Mouse (Mus musculus) cortical plate, adult 2 months (tissue): Measurements from ENCODE around the gene Efemp1.

Experiments used
- CTCF ChIP-seq: fragments of 200-500 bp; IDR thresholded peaks from 2 replicates; pipeline ENCODE4 v1.5.1; 2011; ENCODE audit warnings: mild to moderate bottlenecking, control low read depth, low read length; ENCODE audit not compliant: insufficient read depth; ENCODE audit errors: extremely low read depth
- POLR2A ChIP-seq: fragments of 200-500 bp; IDR thresholded peaks from 2 replicates; pipeline ENCODE4 v1.6.1; 2011; ENCODE audit warnings: mild to moderate bottlenecking, low read length, control low read depth; ENCODE audit not compliant: insufficient read depth; ENCODE audit errors: extremely low read depth

DNA sequence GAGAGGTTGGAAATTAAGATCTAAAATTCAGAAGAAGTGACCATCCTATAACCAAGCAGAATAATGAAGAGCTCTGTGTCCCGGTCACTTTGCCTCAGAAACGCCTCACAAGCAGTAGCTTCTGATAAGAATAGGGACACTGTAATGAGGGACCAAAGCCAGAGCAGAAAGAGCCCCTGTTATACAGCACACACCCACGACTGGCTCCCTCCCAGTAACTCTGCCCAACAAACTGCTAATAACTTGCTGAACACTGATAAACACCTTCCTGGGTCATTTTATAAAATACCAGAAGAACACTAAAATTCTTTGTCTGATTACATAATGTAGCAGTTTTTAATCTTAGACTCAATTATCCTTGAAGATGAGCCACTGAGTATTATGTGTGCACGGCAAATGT lies 30.1 kb downstream of the Efemp1 start:
- TF ChIP-seq CTCF (no peak), POLR2A (no peak)
